ENCODE assay signal across 13 mouse cellular contexts in the genomic region with DNA sequence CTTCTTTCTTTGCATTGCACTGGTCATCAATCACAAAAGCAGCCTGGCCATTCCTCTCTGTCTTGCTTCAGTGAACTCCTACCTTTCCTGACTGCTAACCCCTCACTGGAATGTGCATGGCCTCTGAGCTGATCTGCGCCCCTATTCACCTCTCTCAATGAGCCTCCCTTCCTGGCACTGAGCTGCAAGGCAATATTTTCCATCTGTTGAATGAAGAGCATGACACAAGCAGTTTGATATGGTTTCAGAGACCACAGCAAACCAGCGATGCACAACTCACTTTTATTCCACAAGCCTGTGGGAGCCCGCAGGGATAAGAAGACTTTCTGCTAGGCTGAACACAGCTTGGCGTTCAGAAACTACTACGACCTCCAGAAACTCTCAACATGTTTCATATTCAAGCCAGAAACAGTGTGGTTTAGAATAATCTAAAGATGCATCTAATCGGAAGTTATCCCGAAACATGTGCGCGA.
DNase-seq lines count a peak whose midpoint lies in the region; ATAC-seq and TF ChIP-seq lines count a peak whose summit lies in the region.
"Had no signal": no experiment of that assay in that cellular context is flagged by ENCODE, and none has a peak within 500 bp of the region (broad histone marks: within the 10 kb centered on the region; RNA-seq: fewer than 3 reads in every experiment).

No protein-coding gene starts in this region.

- DNase-seq in gastrocnemius, postnatal 10 days, result peak; percentile 3
- no peak for DNase-seq in gastrocnemius, adult 8-10 months (ENCODE audit: low spot score in 2 of 2)
- DNase-seq in limb, embryonic 10.5 days (ENCODE audit: low spot score), result no peak
- peak; percentile 31 for DNase-seq in embryonic facial prominence, embryonic 10.5 days (ENCODE audit: low spot score)
- DNase-seq in mesoderm, embryonic 11.5 days (ENCODE audit: low read depth, low spot score), result peak; percentile 63
- DNase-seq in liver, postnatal 0 days, result no peak
- DNase-seq: forebrain, postnatal 0 days; liver, embryonic 13.5 days; right cerebral cortex, postnatal 4 days had no signal

- no peak for TF ChIP-seq CTCF in liver, postnatal 0 days (IDR thresholded peaks at IDR 0.05; ENCODE audit: low read depth)

- TF ChIP-seq EP300 in liver, postnatal 0 days (IDR thresholded peaks at IDR 0.05; ENCODE audit: low read depth), result no peak

- peak; percentile 44; the same call in 1 of the 2 replicates for ATAC-seq in limb, embryonic 13.5 days (ENCODE audit: low FRiP score, low read depth)
- no peak for ATAC-seq in erythroid progenitor cell, adult 5-6 weeks (replicated peaks; ENCODE audit: low FRiP score, poor library complexity, severe bottlenecking)
- no peak for ATAC-seq in liver, postnatal 0 days
- ATAC-seq: forebrain, postnatal 0 days had no signal

- no peaks in the 10 kb centered on the region for H3K27me3 ChIP-seq in limb, embryonic 13.5 days
- H3K27me3 ChIP-seq in limb, embryonic 10.5 days (ENCODE audit: low read depth, poor library complexity, severe bottlenecking), result no peaks in the 10 kb centered on the region
- no peaks in the 10 kb centered on the region for H3K27me3 ChIP-seq in embryonic facial prominence, embryonic 10.5 days (replicated peaks; ENCODE audit: low read depth, poor library complexity, severe bottlenecking)
- H3K27me3 ChIP-seq in liver, postnatal 0 days (ENCODE audit: insufficient read depth, low read length), result no peaks in the 10 kb centered on the region
- H3K27me3 ChIP-seq: liver, embryonic 13.5 days; neural tube, embryonic 13.5 days had no signal

- no peaks in the 10 kb centered on the region for H3K4me1 ChIP-seq in limb, embryonic 13.5 days
- H3K4me1 ChIP-seq in limb, embryonic 10.5 days, result peaks cover 11% of the 10 kb centered on the region
- peaks cover 14% of the 10 kb centered on the region for H3K4me1 ChIP-seq in embryonic facial prominence, embryonic 10.5 days
- H3K4me1 ChIP-seq in liver, postnatal 0 days (ENCODE audit: insufficient read depth), result no peaks in the 10 kb centered on the region
- H3K4me1 ChIP-seq: liver, embryonic 13.5 days; neural tube, embryonic 13.5 days had no signal

- 70% methylated on average over 9 of the region's 9 CpGs for WGBS in limb, embryonic 13.5 days
- 74% methylated on average over 9 of the region's 9 CpGs for WGBS in limb, embryonic 10.5 days
- WGBS in embryonic facial prominence, embryonic 10.5 days, result 68% methylated on average over 9 of the region's 9 CpGs
- 85% methylated on average over 9 of the region's 9 CpGs for WGBS in liver, postnatal 0 days (ENCODE audit: insufficient replicate concordance)

- no peaks in the 10 kb centered on the region for H3K9me3 ChIP-seq in limb, embryonic 13.5 days
- no peaks in the 10 kb centered on the region for H3K9me3 ChIP-seq in limb, embryonic 10.5 days (replicated peaks)
- H3K9me3 ChIP-seq in embryonic facial prominence, embryonic 10.5 days, result no peaks in the 10 kb centered on the region
- no peaks in the 10 kb centered on the region for H3K9me3 ChIP-seq in liver, postnatal 0 days (ENCODE audit: low read length)
- H3K9me3 ChIP-seq: liver, embryonic 13.5 days; neural tube, embryonic 13.5 days had no signal

- H3K27ac ChIP-seq in limb, embryonic 13.5 days, result no peak overlapping the region
- no peak overlapping the region for H3K27ac ChIP-seq in limb, embryonic 10.5 days
- H3K27ac ChIP-seq in embryonic facial prominence, embryonic 10.5 days (replicated peaks), result no peak overlapping the region
- no peak overlapping the region for H3K27ac ChIP-seq in liver, postnatal 0 days (ENCODE audit: low read depth)
- H3K27ac ChIP-seq: liver, embryonic 13.5 days; neural tube, embryonic 13.5 days had no signal

- no peak overlapping the region for H3K4me3 ChIP-seq in limb, embryonic 13.5 days
- no peak overlapping the region for H3K4me3 ChIP-seq in limb, embryonic 10.5 days
- no peak overlapping the region for H3K4me3 ChIP-seq in embryonic facial prominence, embryonic 10.5 days
- H3K4me3 ChIP-seq in liver, postnatal 0 days (ENCODE audit: low read depth, low read length), result no peak overlapping the region
- H3K4me3 ChIP-seq: liver, embryonic 13.5 days; neural tube, embryonic 13.5 days had no signal

- H3K4me2 ChIP-seq in limb, embryonic 13.5 days (replicated peaks), result no peak overlapping the region
- no peak overlapping the region for H3K4me2 ChIP-seq in liver, postnatal 0 days (ENCODE audit: low read depth, low read length)
- H3K4me2 ChIP-seq: liver, embryonic 13.5 days; neural tube, embryonic 13.5 days had no signal

- no peaks in the 10 kb centered on the region for H3K36me3 ChIP-seq in limb, embryonic 13.5 days
- H3K36me3 ChIP-seq in limb, embryonic 10.5 days, result no peaks in the 10 kb centered on the region
- no peaks in the 10 kb centered on the region for H3K36me3 ChIP-seq in embryonic facial prominence, embryonic 10.5 days (replicated peaks)
- H3K36me3 ChIP-seq in liver, postnatal 0 days (replicated peaks; ENCODE audit: insufficient read depth, low read length), result no peaks in the 10 kb centered on the region
- H3K36me3 ChIP-seq: G1E; liver, embryonic 13.5 days; neural tube, embryonic 13.5 days had no signal

- no peak overlapping the region for H3K9ac ChIP-seq in limb, embryonic 13.5 days
- H3K9ac ChIP-seq in liver, postnatal 0 days (replicated peaks), result no peak overlapping the region
- H3K9ac ChIP-seq: forebrain, postnatal 0 days; liver, embryonic 13.5 days; neural tube, embryonic 13.5 days had no signal

Comparison
In these comparisons a context has a peak if more than half of its experiments do, and no peak if none do; other contexts are left out.
1. DNase-seq: peak in gastrocnemius, postnatal 10 days (single experiment), embryonic facial prominence, embryonic 10.5 days (single experiment) and mesoderm, embryonic 11.5 days (single experiment); none in gastrocnemius, adult 8-10 months (0 of 2), limb, embryonic 10.5 days (single experiment) and liver, postnatal 0 days (single experiment).